Mouse (Mus musculus) kidney, adult 2 months (tissue): Measurements from ENCODE around the gene Wiz. TPM values are rescaled to one million over a fixed set of nuclear protein-coding genes. Genes with fewer than 3 reads are reported as not detected.
A peak's percentile ranks its signal among the peaks of the same experiment; 100 is the strongest.

Experiments
- DNase-seq: peaks from one replicate; pipeline ENCODE4 v3.0.0; 2021
- H3K27ac ChIP-seq: fragments of 200-500 bp; 2 replicates; pipeline ENCODE4 v1.5.1; 2012; ENCODE audit warnings: low read depth, low read length, control low read depth, inconsistent platforms; ENCODE audit not compliant: insufficient read depth
- H3K27me3 ChIP-seq: fragments of 200-500 bp; replicated peaks from 2 replicates; pipeline ENCODE4 v1.6.1; 2012; ENCODE audit warnings: mild to moderate bottlenecking, moderate library complexity, low read length, inconsistent platforms; ENCODE audit not compliant: control insufficient read depth, insufficient read depth
- H3K36me3 ChIP-seq: fragments of 200-500 bp; 2 replicates; pipeline ENCODE4 v1.6.1; 2012; ENCODE audit warnings: mild to moderate bottlenecking, moderate library complexity, low read length, inconsistent platforms; ENCODE audit not compliant: control insufficient read depth, insufficient read depth
- H3K4me1 ChIP-seq: fragments of 200-500 bp; 2 replicates; pipeline ENCODE4 v1.6.1; 2011; ENCODE audit warnings: low read length; ENCODE audit not compliant: control insufficient read depth, insufficient read depth
- H3K4me3 ChIP-seq: fragments of 200-500 bp; 2 replicates; pipeline ENCODE4 v1.5.1; 2011; ENCODE audit warnings: mild to moderate bottlenecking, low read depth, low read length, control low read depth; ENCODE audit not compliant: insufficient read depth
- CTCF ChIP-seq: fragments of 200-500 bp; conservative IDR thresholded peaks from 2 replicates; pipeline ENCODE4 v1.5.1; 2011; ENCODE audit warnings: low read depth, mild to moderate bottlenecking, control low read depth, low read length, moderate library complexity, mixed read lengths; ENCODE audit not compliant: insufficient read depth, insufficient read length
- POLR2A ChIP-seq: fragments of 200-500 bp; IDR thresholded peaks from one replicate; pipeline ENCODE4 v1.6.1; 2011; ENCODE audit warnings: low read depth, low read length, control low read depth
- WGBS: fragments of 180-500 bp; shearing (Covaris S2); methylation state at CpG from one replicate; pipeline ENCODE4 v1.1.7; 2018; 5-methylcytosine and 5-hydroxymethylcytosine counted together
- polyA plus RNA-seq: library from polyadenylated mRNA; depleted of rRNA; stranded (reverse); fragments of >200 nt; gene quantifications from 2 replicates; pipeline ENCODE4 v1.2.3, GENCODE M21; 2012; rRNA removed

The Wiz gene
- 30.9 and 34.6 TPM in 2 replicates for polyA plus RNA-seq

DNA sequence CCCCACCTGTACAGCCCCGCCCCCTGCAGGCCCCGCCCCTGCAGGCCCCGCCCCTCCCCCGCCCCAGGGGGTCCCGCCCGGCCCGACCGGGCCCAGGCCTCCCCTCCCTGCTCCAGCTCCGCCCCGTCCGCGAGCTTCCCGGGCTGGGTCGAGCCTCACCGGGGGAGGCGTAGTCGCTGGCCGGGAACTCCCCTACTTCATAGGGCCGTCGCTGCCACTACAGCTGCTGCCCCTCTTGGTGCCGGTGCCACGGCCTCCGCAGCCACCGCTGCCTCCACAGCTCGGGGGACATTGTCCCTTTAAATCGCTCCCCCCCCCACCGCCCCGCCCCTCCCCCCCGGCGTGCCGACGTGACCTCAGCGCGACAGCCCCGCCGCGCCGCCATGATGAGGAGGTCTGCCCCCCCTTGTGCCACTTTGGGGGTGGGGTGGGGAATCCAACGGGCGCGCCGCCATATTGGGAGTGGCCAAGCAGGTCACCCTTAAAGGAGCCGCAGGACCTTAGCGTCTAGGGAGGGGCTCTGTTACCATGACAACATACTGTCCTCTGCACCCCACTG, at the start of gene Wiz:
Gene Wiz, minus strand, starts transcription at position 339 of the 559 bp plus-strand sequence.
- Histone ChIP-seq H3K36me3 (no peaks in the 10 kb centered on the region), H3K4me3 (peak within 1 kb of the TSS; percentile 100), H3K27ac (peak within 1 kb of the TSS; percentile 96), H3K4me1 (no peaks in the 10 kb centered on the region; the same call in 1 of the 2 replicates), H3K27me3 (no peaks in the 10 kb centered on the region)
- WGBS = under 1% methylated on average over 25 of the region's 44 CpGs
- TF ChIP-seq CTCF (no peak), POLR2A (peak; percentile 9)
- DNase-seq = peak; percentile 97

DNA sequence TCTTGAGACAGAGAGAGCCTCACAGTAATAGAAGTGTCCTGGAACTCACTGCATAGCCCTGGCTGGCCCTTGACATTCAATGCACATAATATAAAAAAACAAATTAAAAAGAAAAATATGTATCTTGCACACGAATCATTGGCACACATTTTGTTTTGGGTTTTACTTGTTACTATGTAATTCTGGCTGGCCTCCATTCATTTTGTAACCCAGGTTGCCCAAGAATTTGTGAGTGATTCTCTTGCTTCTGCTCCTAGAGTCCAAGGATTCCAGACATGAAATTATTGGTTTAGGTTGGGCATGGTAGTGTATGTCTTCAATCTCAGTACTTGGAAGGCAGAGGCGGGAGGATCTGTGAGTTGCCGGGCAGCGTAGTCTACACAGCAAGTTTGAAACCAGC, 47.9 kb upstream of the Wiz start:
- H3K27me3 ChIP-seq = no peaks in the 10 kb centered on the region
- no peak for TF ChIP-seq POLR2A
- TF ChIP-seq CTCF = no peak
- H3K4me1 ChIP-seq = no peaks in the 10 kb centered on the region
- WGBS = 87% methylated on average over 4 of the region's 4 CpGs
- H3K36me3 ChIP-seq = no peaks in the 10 kb centered on the region
- DNase-seq = no peak
- no peak overlapping the region for H3K4me3 ChIP-seq
- H3K27ac ChIP-seq = no peak overlapping the region

DNA sequence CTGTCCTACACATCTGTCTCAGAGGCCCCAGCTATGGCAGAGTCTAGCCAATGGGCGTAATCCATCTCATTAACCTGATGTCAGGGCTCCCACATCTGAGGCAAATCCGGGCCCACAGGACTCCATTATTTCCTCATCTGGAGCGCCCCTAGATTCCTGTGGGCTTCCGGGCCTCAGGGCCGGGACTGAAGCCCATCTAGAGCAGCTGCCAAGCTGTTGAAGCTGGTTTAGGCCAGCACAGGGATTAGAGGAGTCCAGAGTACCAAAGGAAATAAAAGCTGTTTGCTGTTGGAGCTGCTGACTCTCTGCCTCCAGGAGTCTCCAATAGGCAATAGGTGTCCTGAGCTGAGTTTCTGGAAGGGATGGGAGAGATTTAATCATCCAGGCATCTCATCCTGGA, 45.9 kb upstream of the Wiz start:
- peak; percentile 22 for DNase-seq
- H3K27ac ChIP-seq = no peak overlapping the region
- TF ChIP-seq POLR2A (no peak), CTCF (no peak)
- H3K27me3 ChIP-seq = no peaks in the 10 kb centered on the region
- no peaks in the 10 kb centered on the region for H3K4me1 ChIP-seq
- no peak overlapping the region for H3K4me3 ChIP-seq
- 49% methylated on average over 5 of the region's 5 CpGs for WGBS
- H3K36me3 ChIP-seq = no peaks in the 10 kb centered on the region

DNA sequence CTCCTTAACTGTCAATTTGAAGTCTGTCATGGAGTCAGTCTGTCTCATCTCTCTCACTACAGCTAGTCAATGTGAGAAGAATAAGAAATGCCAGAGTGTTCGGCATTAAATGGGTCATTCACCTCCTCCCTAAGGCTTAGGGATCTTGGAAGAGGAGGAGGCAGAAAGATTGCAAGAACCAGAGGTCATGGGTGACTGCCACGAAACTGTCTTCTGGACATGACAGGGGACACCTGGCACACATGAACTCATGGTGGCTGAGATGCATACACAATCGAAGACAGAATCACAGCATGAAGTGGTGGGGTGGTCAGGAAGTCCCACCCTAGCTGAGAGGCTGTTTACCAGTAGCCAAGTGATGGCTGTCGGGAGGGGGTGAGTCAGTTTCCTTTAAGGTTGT, 45.1 kb upstream of the Wiz start:
- Histone ChIP-seq H3K27ac (no peak overlapping the region), H3K36me3 (no peaks in the 10 kb centered on the region), H3K4me3 (no peak overlapping the region), H3K4me1 (no peaks in the 10 kb centered on the region), H3K27me3 (no peaks in the 10 kb centered on the region)
- TF ChIP-seq CTCF = no peak
- no peak for TF ChIP-seq POLR2A
- 39% methylated on average over 4 of the region's 4 CpGs for WGBS
- DNase-seq = no peak

DNA sequence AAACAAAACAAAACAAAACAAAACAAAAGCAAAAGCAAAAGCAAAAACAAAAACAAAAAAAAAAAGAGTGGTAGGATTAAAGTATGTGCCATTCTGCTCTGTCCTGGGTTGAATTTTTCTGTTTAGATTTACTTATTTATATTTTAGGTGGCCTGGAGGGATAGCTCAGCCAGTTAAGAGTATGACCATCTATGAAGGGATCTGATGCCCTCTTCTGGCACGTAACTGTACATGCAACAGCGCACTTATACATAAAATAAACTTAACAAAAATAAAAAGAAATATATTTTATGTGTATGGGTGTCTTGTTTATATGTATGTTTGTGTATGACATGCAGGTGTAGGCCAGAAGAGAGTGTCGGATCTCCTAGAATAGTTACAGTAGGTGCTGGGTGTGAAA, 42.7 kb upstream of the Wiz start:
- no peak overlapping the region for H3K4me3 ChIP-seq
- H3K27me3 ChIP-seq = no peaks in the 10 kb centered on the region
- no peaks in the 10 kb centered on the region for H3K4me1 ChIP-seq
- H3K36me3 ChIP-seq = no peaks in the 10 kb centered on the region
- WGBS = 58% methylated on average over 3 of the region's 3 CpGs
- DNase-seq = peak; percentile 33
- H3K27ac ChIP-seq = no peak overlapping the region
- no peak for TF ChIP-seq POLR2A
- peak; percentile 40 for TF ChIP-seq CTCF

DNA sequence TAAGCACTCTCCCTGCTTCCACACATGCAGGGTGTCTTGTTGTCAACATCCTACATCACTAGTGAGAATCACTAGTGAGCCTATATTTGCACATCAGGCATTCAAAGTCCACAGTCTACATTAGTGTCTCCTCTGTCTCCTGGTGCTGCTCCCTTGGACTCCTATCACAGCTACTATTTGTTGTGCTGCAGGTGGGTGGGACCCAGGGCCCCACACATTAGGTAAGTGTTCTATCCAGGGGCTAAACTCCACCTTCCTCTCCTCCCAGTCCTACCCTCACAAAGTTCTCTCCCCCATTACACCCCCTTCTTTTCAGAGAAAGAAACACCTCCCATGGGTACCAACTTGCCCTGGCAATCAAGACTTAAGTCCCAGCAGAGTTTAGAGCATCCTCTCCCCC, 37.4 kb upstream of the Wiz start:
- no peak overlapping the region for H3K4me3 ChIP-seq
- no peaks in the 10 kb centered on the region for H3K36me3 ChIP-seq
- no peak overlapping the region for H3K27ac ChIP-seq
- TF ChIP-seq POLR2A = no peak
- no peak for TF ChIP-seq CTCF
- no peak for DNase-seq
- H3K4me1 ChIP-seq = no peaks in the 10 kb centered on the region
- no peaks in the 10 kb centered on the region for H3K27me3 ChIP-seq

DNA sequence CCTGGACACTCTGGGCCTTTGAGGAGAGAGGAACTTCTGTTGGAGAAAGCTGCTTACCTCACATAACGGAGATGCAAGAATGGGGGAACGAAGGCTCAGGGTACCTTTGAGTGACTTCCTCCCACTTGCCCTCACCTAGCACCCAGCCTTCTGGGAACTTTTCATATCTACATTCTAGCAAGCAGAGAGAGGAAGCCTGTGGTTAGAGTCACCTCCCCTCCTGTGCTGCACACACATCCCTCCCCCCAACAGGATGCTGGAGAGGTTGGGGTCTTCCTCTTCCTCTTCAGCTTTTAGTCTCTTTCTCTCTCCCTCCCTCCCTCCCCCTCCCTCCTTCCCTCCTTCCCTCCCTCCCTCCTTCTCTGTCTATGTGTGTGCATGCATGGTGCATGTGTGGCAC, 34.8 kb upstream of the Wiz start, which contains the start of gene Pglyrp2:
Gene Pglyrp2, minus strand, starts transcription at position 134 of the 400 bp plus-strand sequence.
- H3K36me3 ChIP-seq = no peaks in the 10 kb centered on the region
- no peak within 1 kb of the TSS for H3K4me3 ChIP-seq
- H3K27ac ChIP-seq = no peak within 1 kb of the TSS
- DNase-seq = no peak
- TF ChIP-seq CTCF (no peak), POLR2A (no peak)
- WGBS = 66% methylated on average over 2 of the region's 2 CpGs
- no peaks in the 10 kb centered on the region for H3K27me3 ChIP-seq
- no peaks in the 10 kb centered on the region for H3K4me1 ChIP-seq

DNA sequence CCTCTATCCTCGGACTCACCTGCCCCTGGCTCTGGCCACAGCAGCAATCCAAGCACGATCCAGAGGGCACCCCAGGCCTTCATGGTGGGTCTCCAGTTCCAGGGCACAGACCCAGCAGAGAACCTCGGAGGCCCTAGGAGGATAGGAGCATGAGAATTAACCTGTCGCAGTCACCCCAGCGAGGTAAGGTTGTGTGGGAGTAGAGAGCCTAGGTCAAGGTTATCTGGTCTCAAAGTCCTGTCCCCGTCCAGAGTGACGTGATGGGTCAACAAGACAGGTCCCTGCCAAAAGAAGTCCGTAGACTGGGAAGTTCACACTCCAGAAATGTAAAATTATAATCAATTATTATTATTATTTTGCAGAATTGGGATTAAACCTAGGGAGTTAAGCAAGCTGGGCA, 31.5 kb upstream of the Wiz start:
- Histone ChIP-seq H3K36me3 (no peaks in the 10 kb centered on the region), H3K4me1 (no peaks in the 10 kb centered on the region), H3K27ac (no peak overlapping the region), H3K27me3 (no peaks in the 10 kb centered on the region), H3K4me3 (no peak overlapping the region)
- no peak for TF ChIP-seq POLR2A
- no peak for TF ChIP-seq CTCF
- DNase-seq = no peak
- WGBS = 77% methylated on average over 8 of the region's 8 CpGs
